Mouse (Mus musculus) hindbrain, embryonic 12.5 days (tissue): ENCODE measurements around the gene Esam. TPM values are rescaled to one million over a fixed set of nuclear protein-coding genes. Genes with fewer than 3 reads are reported as not detected.

ENCODE experiments used
- ATAC-seq: fragments of 200-750 bp; cut with Nextera tagmentation; 2 replicates; pipeline ENCODE4 v1.8.0; 2017; ENCODE audit warnings: moderate TSS enrichment; ENCODE audit not compliant: low FRiP score
- H3K27ac ChIP-seq: fragments of 300-500 bp; sonication (generic); 2 replicates; pipeline ENCODE4 v1.5.1; 2016; ENCODE audit warnings: mild to moderate bottlenecking
- H3K27me3 ChIP-seq: fragments of 300-500 bp; sonication (generic); 2 replicates; pipeline ENCODE4 v1.6.1; 2016; ENCODE audit warnings: mild to moderate bottlenecking
- H3K36me3 ChIP-seq: fragments of 300-500 bp; sonication (generic); 2 replicates; pipeline ENCODE4 v1.6.1; 2016; ENCODE audit warnings: mild to moderate bottlenecking
- H3K4me1 ChIP-seq: fragments of 300-500 bp; sonication (generic); 2 replicates; pipeline ENCODE4 v1.6.1; 2016
- H3K4me2 ChIP-seq: fragments of 300-500 bp; sonication (generic); replicated peaks from 2 replicates; pipeline ENCODE4 v1.6.1; 2016; ENCODE audit warnings: mild to moderate bottlenecking
- H3K4me3 ChIP-seq: fragments of 300-500 bp; sonication (generic); 2 replicates; pipeline ENCODE4 v1.5.1; 2016; ENCODE audit warnings: mild to moderate bottlenecking
- H3K9ac ChIP-seq: fragments of 300-500 bp; sonication (generic); 2 replicates; pipeline ENCODE4 v1.6.1; 2016; ENCODE audit warnings: mild to moderate bottlenecking, moderate library complexity
- H3K9me3 ChIP-seq: fragments of 300-500 bp; sonication (generic); replicated peaks from 2 replicates; pipeline ENCODE4 v1.6.1; 2016; ENCODE audit warnings: mild to moderate bottlenecking
- WGBS: fragments of 180-500 bp; shearing (Covaris S2); methylation state at CpG from one replicate; pipeline ENCODE4 v1.1.7; 2016; 5-methylcytosine and 5-hydroxymethylcytosine counted together
- polyA plus RNA-seq: library from polyadenylated mRNA; unstranded; fragments of >200 nt; fragmentation: Nextera tagmentation; extraction: Ambion mirVana; gene quantifications from 2 replicates; pipeline ENCODE4 v1.2.1, GENCODE M21; 2016

Esam gene
- polyA plus RNA-seq, 1 experiment from 2014 or later: 31.6 TPM

- Histone ChIP-seq H3K4me1 (no peaks in the 10 kb centered on the region; the same call in 1 of the 2 replicates), H3K27me3 (no peaks in the 10 kb centered on the region), H3K4me2 (no peak overlapping the region), H3K9me3 (no peaks in the 10 kb centered on the region), H3K4me3 (no peak overlapping the region), H3K36me3 (peaks cover 8% of the 10 kb centered on the region; the same call in 1 of the 2 replicates), H3K9ac (no peak overlapping the region), H3K27ac (no peak overlapping the region)
- ATAC-seq: no peak
- 83% methylated on average over 3 of the region's 3 CpGs for WGBS
Observed at GRCm38 (mm10) chr9:37514456-37514855, 13.4 kb upstream of the Esam start.

GRCm38 (mm10) chr9:37517467-37517866 is 10.4 kb upstream of the Esam start:
- H3K4me3 ChIP-seq: no peak overlapping the region
- no peak for ATAC-seq
- 89% methylated on average over 1 of the region's 1 CpGs for WGBS

GRCm38 (mm10) chr9:37518991-37519390 is 8.9 kb upstream of the Esam start:
- WGBS: 93% methylated on average over 8 of the region's 8 CpGs
- ATAC-seq: no peak
- H3K36me3 ChIP-seq: peaks cover 37% of the 10 kb centered on the region

More at GRCm38 (mm10) chr9:37517467-37517866, 10.4 kb upstream of the Esam start:
- H3K9ac ChIP-seq: no peak overlapping the region
- peaks cover 26% of the 10 kb centered on the region for H3K36me3 ChIP-seq
- no peak overlapping the region for H3K27ac ChIP-seq
- no peaks in the 10 kb centered on the region for H3K27me3 ChIP-seq
- H3K4me1 ChIP-seq: no peaks in the 10 kb centered on the region; the same call in 1 of the 2 replicates
- no peaks in the 10 kb centered on the region for H3K9me3 ChIP-seq
- H3K4me2 ChIP-seq: no peak overlapping the region

GRCm38 (mm10) chr9:37519995-37520394 is 7.9 kb upstream of the Esam start:
- Histone ChIP-seq H3K9ac (no peak overlapping the region), H3K27ac (no peak overlapping the region), H3K4me3 (no peak overlapping the region), H3K9me3 (no peaks in the 10 kb centered on the region), H3K4me1 (no peaks in the 10 kb centered on the region; the same call in 1 of the 2 replicates), H3K27me3 (peaks cover under 1% of the 10 kb centered on the region; the same call in 1 of the 2 replicates), H3K4me2 (no peak overlapping the region), H3K36me3 (peaks cover 39% of the 10 kb centered on the region)
- no peak for ATAC-seq
- 95% methylated on average over 2 of the region's 2 CpGs for WGBS

More at GRCm38 (mm10) chr9:37518991-37519390, 8.9 kb upstream of the Esam start:
- Histone ChIP-seq H3K4me3 (no peak overlapping the region), H3K27me3 (no peaks in the 10 kb centered on the region), H3K4me2 (no peak overlapping the region), H3K9ac (no peak overlapping the region), H3K9me3 (no peaks in the 10 kb centered on the region), H3K27ac (no peak overlapping the region), H3K4me1 (no peaks in the 10 kb centered on the region; the same call in 1 of the 2 replicates)

GRCm38 (mm10) chr9:37525461-37525860 is 2.4 kb upstream of the Esam start:
- no peak overlapping the region for H3K4me2 ChIP-seq
- no peak for ATAC-seq
- no peak overlapping the region for H3K9ac ChIP-seq
- peaks cover 17% of the 10 kb centered on the region for H3K4me1 ChIP-seq
- peaks cover 55% of the 10 kb centered on the region for H3K27me3 ChIP-seq
- no peak overlapping the region for H3K4me3 ChIP-seq
- H3K36me3 ChIP-seq: peaks cover 26% of the 10 kb centered on the region
- H3K27ac ChIP-seq: no peak overlapping the region
- 94% methylated on average over 2 of the region's 2 CpGs for WGBS
- 0 out of 2 replicates have a peak, but pooled peaks cover 3% of the 10 kb centered on the region for H3K9me3 ChIP-seq

- H3K4me3 ChIP-seq: 0 out of 2 replicates have a peak overlapping the region, but pooled peaks have one; percentile 4
- H3K4me2 ChIP-seq: 0 out of 2 replicates have a peak overlapping the region, but pooled peaks have one; percentile 30
- 24% methylated on average over 21 of the region's 21 CpGs for WGBS
- H3K4me1 ChIP-seq: peaks cover 27% of the 10 kb centered on the region
- H3K9me3 ChIP-seq: 0 out of 2 replicates have a peak, but pooled peaks cover 3% of the 10 kb centered on the region
- peak; percentile 14 for ATAC-seq
- H3K9ac ChIP-seq: no peak overlapping the region
- no peak overlapping the region for H3K27ac ChIP-seq
- H3K27me3 ChIP-seq: peaks cover 67% of the 10 kb centered on the region
- H3K36me3 ChIP-seq: peaks cover 18% of the 10 kb centered on the region
Observed at GRCm38 (mm10) chr9:37526443-37527395, 1.2 kb upstream of the Esam start.

- peaks cover 75% of the 10 kb centered on the region for H3K27me3 ChIP-seq
- ATAC-seq: no peak
- H3K9me3 ChIP-seq: 0 out of 2 replicates have a peak, but pooled peaks cover 3% of the 10 kb centered on the region
- H3K4me2 ChIP-seq: no peak overlapping the region
- H3K4me1 ChIP-seq: peaks cover 27% of the 10 kb centered on the region
- H3K36me3 ChIP-seq: peaks cover 7% of the 10 kb centered on the region
- 24% methylated on average over 9 of the region's 9 CpGs for WGBS
- H3K4me3 ChIP-seq: peak overlapping the region; percentile 4; the same call in 1 of the 2 replicates
- no peak overlapping the region for H3K27ac ChIP-seq
- H3K9ac ChIP-seq: no peak overlapping the region
Observed at GRCm38 (mm10) chr9:37528225-37528970, 520 bp downstream of the Esam start.

- Histone ChIP-seq H3K9ac (peak overlapping the region; percentile 46), H3K4me3 (peak overlapping the region; percentile 27), H3K4me2 (peak overlapping the region; percentile 60), H3K36me3 (0 out of 2 replicates have a peak, but pooled peaks cover 3% of the 10 kb centered on the region), H3K27me3 (peaks cover 79% of the 10 kb centered on the region), H3K27ac (no peak overlapping the region), H3K4me1 (peaks cover 27% of the 10 kb centered on the region), H3K9me3 (0 out of 2 replicates have a peak, but pooled peaks cover 3% of the 10 kb centered on the region)
- WGBS: 1% methylated on average over 32 of the region's 32 CpGs
- ATAC-seq: peak; percentile 57
Observed at GRCm38 (mm10) chr9:37530031-37530887, 2.4 kb downstream of the Esam start.

GRCm38 (mm10) chr9:37530888-37531705 is 3.2 kb downstream of the Esam start:
- WGBS: 2% methylated on average over 31 of the region's 31 CpGs
- peak overlapping the region; percentile 60 for H3K4me2 ChIP-seq
- H3K4me1 ChIP-seq: peaks cover 27% of the 10 kb centered on the region
- 0 out of 2 replicates have a peak overlapping the region, but pooled peaks have one; percentile 24 for H3K9ac ChIP-seq
- peak; percentile 69 for ATAC-seq
- peaks cover 70% of the 10 kb centered on the region for H3K27me3 ChIP-seq
- peak overlapping the region; percentile 27 for H3K4me3 ChIP-seq
- no peak overlapping the region for H3K27ac ChIP-seq
- 0 out of 2 replicates have a peak, but pooled peaks cover 2% of the 10 kb centered on the region for H3K9me3 ChIP-seq
- no peaks in the 10 kb centered on the region for H3K36me3 ChIP-seq

GRCm38 (mm10) chr9:37536851-37537250 is 9.0 kb downstream of the Esam start:
- peaks cover 28% of the 10 kb centered on the region for H3K27me3 ChIP-seq
- H3K4me3 ChIP-seq: no peak overlapping the region
- no peak overlapping the region for H3K9ac ChIP-seq
- no peak for ATAC-seq
- H3K27ac ChIP-seq: no peak overlapping the region
- no peaks in the 10 kb centered on the region for H3K9me3 ChIP-seq
- 77% methylated on average over 4 of the region's 4 CpGs for WGBS
- no peaks in the 10 kb centered on the region for H3K4me1 ChIP-seq
- no peak overlapping the region for H3K4me2 ChIP-seq
- no peaks in the 10 kb centered on the region for H3K36me3 ChIP-seq
